Mouse (Mus musculus) heart, embryonic 13.5 days (tissue): ENCODE measurements around the gene Ackr1. TPM values are rescaled to one million over a fixed set of nuclear protein-coding genes. Genes with fewer than 3 reads are reported as not detected.
"Not testable (repeated sequence)": the region's sequence is repeated elsewhere in the genome, so short reads cannot be mapped to it uniquely, and the experiment has no call there.

ENCODE experiments used
- ATAC-seq: fragments of 200-750 bp; cut with Nextera tagmentation; 2 replicates; pipeline ENCODE4 v1.8.0; 2017; ENCODE audit warnings: moderate TSS enrichment; ENCODE audit not compliant: insufficient number of reproducible peaks, low FRiP score, low TSS enrichment; ENCODE audit errors: extremely low read depth
- H3K27ac ChIP-seq: fragments of 300-500 bp; sonication (generic); replicated peaks from 2 replicates; pipeline ENCODE4 v1.5.1; 2015; ENCODE audit warnings: moderate library complexity, mild to moderate bottlenecking, inconsistent platforms
- H3K27me3 ChIP-seq: fragments of 300-500 bp; sonication (generic); replicated peaks from 2 replicates; pipeline ENCODE4 v1.6.1; 2015; ENCODE audit warnings: mild to moderate bottlenecking, inconsistent platforms
- H3K36me3 ChIP-seq: fragments of 300-500 bp; sonication (generic); 2 replicates; pipeline ENCODE4 v1.6.1; 2015; ENCODE audit warnings: mild to moderate bottlenecking, inconsistent platforms
- H3K4me1 ChIP-seq: fragments of 300-500 bp; sonication (generic); 2 replicates; pipeline ENCODE4 v1.6.1; 2015; ENCODE audit warnings: inconsistent platforms
- H3K4me2 ChIP-seq: fragments of 300-500 bp; sonication (generic); 2 replicates; pipeline ENCODE4 v1.6.1; 2015; ENCODE audit warnings: inconsistent platforms, mild to moderate bottlenecking, moderate library complexity
- H3K4me3 ChIP-seq: fragments of 300-500 bp; sonication (generic); 2 replicates; pipeline ENCODE4 v1.5.1; 2015; ENCODE audit warnings: moderate library complexity, mild to moderate bottlenecking, inconsistent platforms
- H3K9ac ChIP-seq: fragments of 300-500 bp; sonication (generic); 2 replicates; pipeline ENCODE4 v1.6.1; 2015; ENCODE audit warnings: inconsistent platforms, mild to moderate bottlenecking, moderate library complexity
- H3K9me3 ChIP-seq: fragments of 300-500 bp; sonication (generic); 2 replicates; pipeline ENCODE4 v1.6.1; 2016; ENCODE audit warnings: inconsistent platforms
- WGBS: fragments of 180-500 bp; shearing (Covaris S2); methylation state at CpG from one replicate; pipeline ENCODE4 v1.1.7; 2015; ENCODE audit warnings: mixed read lengths; 5-methylcytosine and 5-hydroxymethylcytosine counted together
- polyA plus RNA-seq: library from polyadenylated mRNA; unstranded; fragments of >200 nt; fragmentation: Nextera tagmentation; extraction: Ambion mirVana; gene quantifications from 2 replicates; pipeline ENCODE4 v1.2.1, GENCODE M21; 2015

Ackr1 gene
- polyA plus RNA-seq, 1 experiment from 2014 or later: 2.1 TPM

- Histone ChIP-seq H3K4me1 (peaks cover 7% of the 10 kb centered on the region), H3K9ac (no peak overlapping the region), H3K4me2 (no peak overlapping the region), H3K27ac (no peak overlapping the region), H3K27me3 (no peaks in the 10 kb centered on the region), H3K36me3 (no peaks in the 10 kb centered on the region), H3K9me3 (no peaks in the 10 kb centered on the region), H3K4me3 (no peak overlapping the region)
- ATAC-seq: no peak
- WGBS: 60% methylated on average over 4 of the region's 4 CpGs
Observed at GRCm38 (mm10) chr1:173324961-173325360, 8.6 kb downstream of the Ackr1 start.

- H3K36me3 ChIP-seq: no peaks in the 10 kb centered on the region
- no peak overlapping the region for H3K4me2 ChIP-seq
- H3K27me3 ChIP-seq: no peaks in the 10 kb centered on the region
- no peaks in the 10 kb centered on the region for H3K9me3 ChIP-seq
- H3K27ac ChIP-seq: no peak overlapping the region
- H3K4me1 ChIP-seq: peaks cover 2% of the 10 kb centered on the region
- no peak for ATAC-seq
- WGBS: 19% methylated on average over 5 of the region's 5 CpGs
- no peak overlapping the region for H3K9ac ChIP-seq
- no peak overlapping the region for H3K4me3 ChIP-seq
Observed at GRCm38 (mm10) chr1:173323839-173324585, 9.5 kb downstream of the Ackr1 start.

GRCm38 (mm10) chr1:173322249-173322627 lies 11.3 kb downstream of the Ackr1 start:
- Histone ChIP-seq H3K4me2 (no peak overlapping the region), H3K27me3 (no peaks in the 10 kb centered on the region), H3K9me3 (no peaks in the 10 kb centered on the region), H3K36me3 (no peaks in the 10 kb centered on the region), H3K4me1 (no peaks in the 10 kb centered on the region), H3K9ac (no peak overlapping the region), H3K4me3 (no peak overlapping the region), H3K27ac (no peak overlapping the region)
- no peak for ATAC-seq
- 52% methylated on average over 6 of the region's 6 CpGs for WGBS

GRCm38 (mm10) chr1:173321593-173322248 lies 11.8 kb downstream of the Ackr1 start:
- Histone ChIP-seq H3K9ac (no peak overlapping the region), H3K9me3 (no peaks in the 10 kb centered on the region), H3K4me3 (no peak overlapping the region), H3K4me2 (no peak overlapping the region), H3K36me3 (no peaks in the 10 kb centered on the region), H3K4me1 (no peaks in the 10 kb centered on the region), H3K27me3 (no peaks in the 10 kb centered on the region), H3K27ac (no peak overlapping the region)
- ATAC-seq: no peak
- 66% methylated on average over 8 of the region's 8 CpGs for WGBS

- Histone ChIP-seq H3K27me3 (no peaks in the 10 kb centered on the region), H3K36me3 (no peaks in the 10 kb centered on the region), H3K4me1 (no peaks in the 10 kb centered on the region), H3K9me3 (no peaks in the 10 kb centered on the region), H3K27ac (no peak overlapping the region), H3K9ac (no peak overlapping the region), H3K4me3 (no peak overlapping the region), H3K4me2 (no peak overlapping the region)
- WGBS: 80% methylated on average over 2 of the region's 2 CpGs
- no peak for ATAC-seq
Observed at GRCm38 (mm10) chr1:173317925-173318477, 15.5 kb downstream of the Ackr1 start.

- H3K4me3 ChIP-seq: no peak overlapping the region
- ATAC-seq: no peak
- 76% methylated on average over 3 of the region's 3 CpGs for WGBS
- no peak overlapping the region for H3K9ac ChIP-seq
- H3K27me3 ChIP-seq: no peaks in the 10 kb centered on the region
- no peaks in the 10 kb centered on the region for H3K9me3 ChIP-seq
- no peaks in the 10 kb centered on the region for H3K4me1 ChIP-seq
- H3K36me3 ChIP-seq: no peaks in the 10 kb centered on the region
- no peak overlapping the region for H3K27ac ChIP-seq
- no peak overlapping the region for H3K4me2 ChIP-seq
Observed at GRCm38 (mm10) chr1:173315725-173316124, 17.8 kb downstream of the Ackr1 start.

GRCm38 (mm10) chr1:173313535-173314050 lies 20.0 kb downstream of the Ackr1 start:
- not testable (repeated sequence) for H3K4me3 ChIP-seq, H3K36me3 ChIP-seq, H3K9ac ChIP-seq, H3K9me3 ChIP-seq, H3K27me3 ChIP-seq, H3K27ac ChIP-seq, H3K4me2 ChIP-seq, ATAC-seq, H3K4me1 ChIP-seq
- WGBS: 55% methylated on average over 7 of the region's 7 CpGs

- H3K36me3 ChIP-seq: not testable (repeated sequence)
- 57% methylated on average over 3 of the region's 3 CpGs for WGBS
Observed at GRCm38 (mm10) chr1:173302795-173303194, 30.8 kb downstream of the Ackr1 start.

More at GRCm38 (mm10) chr1:173302795-173303194, 30.8 kb downstream of the Ackr1 start:
- H3K27me3 ChIP-seq, H3K9ac ChIP-seq, ATAC-seq, H3K4me1 ChIP-seq, H3K4me2 ChIP-seq, H3K4me3 ChIP-seq, H3K9me3 ChIP-seq, H3K27ac ChIP-seq: not testable (repeated sequence)

Other genes with a start within 250 kb of the Ackr1 start
- not detected in 2 replicates for gene Olfr1408, start 196.4 kb downstream of the Ackr1 start, polyA plus RNA-seq
- gene Olfr1406, start 143.1 kb downstream of the Ackr1 start, polyA plus RNA-seq: not detected in 2 replicates
- gene Olfr218, start 135.9 kb downstream of the Ackr1 start, polyA plus RNA-seq: not detected in 2 replicates
- not detected in 2 replicates for gene Olfr1404, start 121.4 kb downstream of the Ackr1 start, polyA plus RNA-seq
- gene Fcer1a, start 106.5 kb downstream of the Ackr1 start, polyA plus RNA-seq: not detected in 2 replicates
- gene Olfr418, start 67.7 kb downstream of the Ackr1 start, polyA plus RNA-seq: not detected in 2 replicates
- not detected in 2 replicates for gene Mptx2, start 56.0 kb downstream of the Ackr1 start, polyA plus RNA-seq
- 1.4 and 2.3 TPM in 2 replicates for gene Aim2, start 17.1 kb upstream of the Ackr1 start, polyA plus RNA-seq
- gene Cadm3, start 33.9 kb upstream of the Ackr1 start, polyA plus RNA-seq: 0.31 and 0.71 TPM in 2 replicates
- 0.09 and 0.18 TPM in 2 replicates for gene Ifi206, start 157.3 kb upstream of the Ackr1 start, polyA plus RNA-seq
- gene Ifi214, start 202.2 kb upstream of the Ackr1 start, polyA plus RNA-seq: not detected in 2 replicates